Mouse (Mus musculus) urinary bladder, postnatal 36 days (tissue): ENCODE results near the gene Surf2.

Experiments
- DNase-seq, 2 experiments: peaks; one replicate each; pipeline ENCODE4 v3.0.0; 2022; ENCODE audit warnings: low spot score in 2 of 2, mixed read lengths in 1 of 2

Gene Surf2

GRCm38 (mm10) chr2:26914148-26914941, 1.8 kb upstream of the Surf2 start:
- DNase-seq: no peak

- no peak for DNase-seq
Measured at GRCm38 (mm10) chr2:26916738-26917137, 571 bp downstream of the Surf2 start.

GRCm38 (mm10) chr2:26919684-26920083, 3.5 kb downstream of the Surf2 start:
- no peak for DNase-seq

- DNase-seq: no peak
Measured at GRCm38 (mm10) chr2:26920190-26920855, 4.2 kb downstream of the Surf2 start.

- no peak for DNase-seq
Measured at GRCm38 (mm10) chr2:26921784-26922183, 5.6 kb downstream of the Surf2 start.

GRCm38 (mm10) chr2:26927745-26928476, 11.7 kb downstream of the Surf2 start:
- no peak for DNase-seq

GRCm38 (mm10) chr2:26930390-26930789, 14.2 kb downstream of the Surf2 start:
- peak in 1 of 2 experiments; percentile 63 for DNase-seq

- peak in 1 of 2 experiments; percentile 37 for DNase-seq
Measured at GRCm38 (mm10) chr2:26932473-26933303, 16.5 kb downstream of the Surf2 start.

- DNase-seq: peak; percentile 89 to 92
Measured at GRCm38 (mm10) chr2:26933304-26934055, 17.3 kb downstream of the Surf2 start, which contains the start of the genes Surf4 and Stkld1. Surf4 (minus strand) TSS chr2:26933928. Stkld1 (plus strand) TSS chr2:26934047.

- no peak for DNase-seq
Measured at GRCm38 (mm10) chr2:26935286-26935685, 19.1 kb downstream of the Surf2 start.

GRCm38 (mm10) chr2:26936425-26936824, 20.3 kb downstream of the Surf2 start:
- DNase-seq: no peak

GRCm38 (mm10) chr2:26941539-26941938, 25.4 kb downstream of the Surf2 start:
- peak in 1 of 2 experiments; percentile 23 for DNase-seq

- no peak for DNase-seq
Measured at GRCm38 (mm10) chr2:26943253-26943652, 27.1 kb downstream of the Surf2 start.

GRCm38 (mm10) chr2:26950411-26950810, 34.2 kb downstream of the Surf2 start:
- DNase-seq: no peak

- DNase-seq: no peak
Measured at GRCm38 (mm10) chr2:26951346-26951905, 35.3 kb downstream of the Surf2 start.

- DNase-seq: no peak
Measured at GRCm38 (mm10) chr2:26952193-26952592, 36.0 kb downstream of the Surf2 start.

GRCm38 (mm10) chr2:26952866-26953265, 36.7 kb downstream of the Surf2 start:
- DNase-seq: no peak

- no peak for DNase-seq
Measured at GRCm38 (mm10) chr2:26954735-26955395, 38.7 kb downstream of the Surf2 start.

GRCm38 (mm10) chr2:26956811-26957487, 40.8 kb downstream of the Surf2 start:
- DNase-seq: no peak
